Mouse (Mus musculus): ENCODE data around the gene Cd164l2. TPM values are rescaled to one million over a fixed set of nuclear protein-coding genes. Genes with fewer than 3 reads are reported as not detected.

Cd164l2 gene
- polyA plus RNA-seq, 1 experiment = 0.90 TPM

GRCm38 (mm10) chr4:133240490-133240921 is 28.6 kb downstream of the Cd164l2 start, which contains the start of gene Map3k6:
Map3k6 (plus strand) TSS chr4:133240818.
- no peaks in the 10 kb centered on the region for H3K36me3 ChIP-seq (ENCODE audit: control insufficient read depth, insufficient read depth, low read length)
- no peaks in the 10 kb centered on the region for H3K27me3 ChIP-seq (ENCODE audit: control insufficient read depth, insufficient read depth, low read length)
- DNase-seq = no peak
- WGBS = 21% methylated on average over 16 of the region's 16 CpGs
- H3K27ac ChIP-seq (ENCODE audit: control insufficient read depth, insufficient read depth, low read length) = no peak within 1 kb of the TSS
- peak within 1 kb of the TSS; percentile 70 for H3K4me3 ChIP-seq (ENCODE audit: control insufficient read depth, insufficient read depth, low read length)
- peaks cover 32% of the 10 kb centered on the region for H3K4me1 ChIP-seq (replicated peaks; ENCODE audit: control insufficient read depth, insufficient read depth, low read length)
- TF ChIP-seq POLR2A (IDR thresholded peaks at IDR 0.05; ENCODE audit: control insufficient read depth, extremely low read depth, insufficient read depth, low read length, poor library complexity) (no peak), CTCF (IDR thresholded peaks at IDR 0.05; ENCODE audit: borderline replicate concordance, control insufficient read depth, extremely low read depth, insufficient read depth, low read length, poor library complexity) (no peak)

- WGBS = under 1% methylated on average over 78 of the region's 78 CpGs
- Histone ChIP-seq H3K4me3 (ENCODE audit: control insufficient read depth, insufficient read depth, low read length) (peak overlapping the region; percentile 70), H3K4me1 (replicated peaks; ENCODE audit: control insufficient read depth, insufficient read depth, low read length) (peaks cover 39% of the 10 kb centered on the region), H3K36me3 (ENCODE audit: control insufficient read depth, insufficient read depth, low read length) (no peaks in the 10 kb centered on the region), H3K27ac (ENCODE audit: control insufficient read depth, insufficient read depth, low read length) (no peak overlapping the region), H3K27me3 (ENCODE audit: control insufficient read depth, insufficient read depth, low read length) (no peaks in the 10 kb centered on the region)
- peak; percentile 88 for DNase-seq
- TF ChIP-seq POLR2A (IDR thresholded peaks at IDR 0.05; ENCODE audit: control insufficient read depth, extremely low read depth, insufficient read depth, low read length, poor library complexity) (peak; percentile 55), CTCF (IDR thresholded peaks at IDR 0.05; ENCODE audit: borderline replicate concordance, control insufficient read depth, extremely low read depth, insufficient read depth, low read length, poor library complexity) (peak; percentile 64; the same call in 1 of the 2 replicates)
These were observed 29.3 kb downstream of the Cd164l2 start for GRCm38 (mm10) chr4:133240934-133241908.

GRCm38 (mm10) chr4:133241910-133242309 is 30.0 kb downstream of the Cd164l2 start:
- no peak for DNase-seq
- WGBS = 61% methylated on average over 11 of the region's 11 CpGs
- Histone ChIP-seq H3K36me3 (ENCODE audit: control insufficient read depth, insufficient read depth, low read length) (no peaks in the 10 kb centered on the region), H3K4me1 (replicated peaks; ENCODE audit: control insufficient read depth, insufficient read depth, low read length) (peaks cover 44% of the 10 kb centered on the region), H3K4me3 (ENCODE audit: control insufficient read depth, insufficient read depth, low read length) (no peak overlapping the region), H3K27me3 (ENCODE audit: control insufficient read depth, insufficient read depth, low read length) (no peaks in the 10 kb centered on the region), H3K27ac (ENCODE audit: control insufficient read depth, insufficient read depth, low read length) (no peak overlapping the region)
- TF ChIP-seq POLR2A (IDR thresholded peaks at IDR 0.05; ENCODE audit: control insufficient read depth, extremely low read depth, insufficient read depth, low read length, poor library complexity) (no peak), CTCF (IDR thresholded peaks at IDR 0.05; ENCODE audit: borderline replicate concordance, control insufficient read depth, extremely low read depth, insufficient read depth, low read length, poor library complexity) (no peak)

GRCm38 (mm10) chr4:133242710-133243109 is 30.8 kb downstream of the Cd164l2 start:
- DNase-seq = no peak
- H3K27me3 ChIP-seq (ENCODE audit: control insufficient read depth, insufficient read depth, low read length) = no peaks in the 10 kb centered on the region
- peaks cover 42% of the 10 kb centered on the region for H3K4me1 ChIP-seq (replicated peaks; ENCODE audit: control insufficient read depth, insufficient read depth, low read length)
- no peaks in the 10 kb centered on the region for H3K36me3 ChIP-seq (ENCODE audit: control insufficient read depth, insufficient read depth, low read length)
- H3K4me3 ChIP-seq (ENCODE audit: control insufficient read depth, insufficient read depth, low read length) = no peak overlapping the region
- TF ChIP-seq POLR2A (IDR thresholded peaks at IDR 0.05; ENCODE audit: control insufficient read depth, extremely low read depth, insufficient read depth, low read length, poor library complexity) (no peak), CTCF (IDR thresholded peaks at IDR 0.05; ENCODE audit: borderline replicate concordance, control insufficient read depth, extremely low read depth, insufficient read depth, low read length, poor library complexity) (no peak)
- no peak overlapping the region for H3K27ac ChIP-seq (ENCODE audit: control insufficient read depth, insufficient read depth, low read length)
- WGBS = 90% methylated on average over 9 of the region's 9 CpGs

GRCm38 (mm10) chr4:133243538-133243937 is 31.6 kb downstream of the Cd164l2 start:
- no peak for TF ChIP-seq POLR2A (IDR thresholded peaks at IDR 0.05; ENCODE audit: control insufficient read depth, extremely low read depth, insufficient read depth, low read length, poor library complexity)
- no peak for TF ChIP-seq CTCF (IDR thresholded peaks at IDR 0.05; ENCODE audit: borderline replicate concordance, control insufficient read depth, extremely low read depth, insufficient read depth, low read length, poor library complexity)
- no peaks in the 10 kb centered on the region for H3K36me3 ChIP-seq (ENCODE audit: control insufficient read depth, insufficient read depth, low read length)
- H3K27me3 ChIP-seq (ENCODE audit: control insufficient read depth, insufficient read depth, low read length) = no peaks in the 10 kb centered on the region
- H3K4me3 ChIP-seq (ENCODE audit: control insufficient read depth, insufficient read depth, low read length) = no peak overlapping the region
- 92% methylated on average over 13 of the region's 13 CpGs for WGBS
- H3K4me1 ChIP-seq (replicated peaks; ENCODE audit: control insufficient read depth, insufficient read depth, low read length) = peaks cover 35% of the 10 kb centered on the region
- H3K27ac ChIP-seq (ENCODE audit: control insufficient read depth, insufficient read depth, low read length) = no peak overlapping the region
- no peak for DNase-seq

- H3K27ac ChIP-seq (ENCODE audit: control insufficient read depth, insufficient read depth, low read length) = no peak overlapping the region
- H3K4me1 ChIP-seq (replicated peaks; ENCODE audit: control insufficient read depth, insufficient read depth, low read length) = peaks cover 35% of the 10 kb centered on the region
- H3K27me3 ChIP-seq (ENCODE audit: control insufficient read depth, insufficient read depth, low read length) = no peaks in the 10 kb centered on the region
These were observed 32.4 kb downstream of the Cd164l2 start for GRCm38 (mm10) chr4:133244289-133244688.

More at GRCm38 (mm10) chr4:133244289-133244688, 32.4 kb downstream of the Cd164l2 start:
- no peak overlapping the region for H3K4me3 ChIP-seq (ENCODE audit: control insufficient read depth, insufficient read depth, low read length)
- 9% methylated on average over 1 of the region's 1 CpGs for WGBS
- no peaks in the 10 kb centered on the region for H3K36me3 ChIP-seq (ENCODE audit: control insufficient read depth, insufficient read depth, low read length)
- DNase-seq = no peak
- no peak for TF ChIP-seq CTCF (IDR thresholded peaks at IDR 0.05; ENCODE audit: borderline replicate concordance, control insufficient read depth, extremely low read depth, insufficient read depth, low read length, poor library complexity)
- TF ChIP-seq POLR2A (IDR thresholded peaks at IDR 0.05; ENCODE audit: control insufficient read depth, extremely low read depth, insufficient read depth, low read length, poor library complexity) = no peak
